Mouse (Mus musculus): ENCODE data around the gene G6pc3.

G6pc3 gene

DNA sequence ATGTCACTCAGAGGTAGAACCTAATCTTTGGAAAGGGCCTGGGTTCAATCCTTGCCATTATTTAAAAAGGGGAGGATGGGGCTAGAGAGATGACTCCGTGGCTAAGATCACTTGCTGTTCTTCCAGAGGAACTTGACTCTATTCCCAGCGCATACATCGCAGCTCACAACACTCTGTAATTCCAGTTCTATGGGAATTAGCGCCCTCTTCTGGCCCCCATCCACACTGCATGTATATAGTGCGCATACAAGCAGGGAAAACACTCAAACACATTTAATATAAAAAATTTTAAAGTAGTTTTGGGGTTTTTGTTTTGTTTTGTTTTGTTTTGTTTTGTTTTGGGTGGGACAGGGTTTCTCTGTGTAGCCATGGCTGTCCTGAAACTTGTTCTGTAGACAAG is 52.5 kb downstream of the G6pc3 start:
- DNase-seq (ENCODE audit: low spot score in 2 of 2), result no peak

All from spleen, postnatal 36 days (tissue).